Mouse (Mus musculus): ENCODE data around the gene Prkg1.

Prkg1 gene

DNA sequence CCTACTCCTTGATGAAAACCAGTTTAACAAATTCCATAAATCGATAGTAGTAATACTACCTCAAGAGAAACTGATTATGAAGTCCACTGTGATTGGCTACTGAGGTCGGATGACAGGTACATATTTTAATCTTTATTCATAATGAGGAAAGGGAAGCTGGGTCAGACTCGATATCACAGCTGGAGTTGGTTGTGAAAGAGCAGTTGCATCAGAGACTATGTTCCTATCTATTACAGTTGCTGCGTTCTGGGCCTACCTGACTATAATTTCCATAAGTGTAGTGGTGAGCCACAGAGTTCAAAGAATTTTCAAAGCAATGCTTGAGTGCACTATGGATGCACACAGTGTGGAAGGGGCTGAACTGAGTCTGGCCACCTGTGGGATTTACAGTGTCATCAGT lies 114.4 kb downstream of the Prkg1 start:
- no peak for ATAC-seq (ENCODE audit: insufficient number of reproducible peaks, low FRiP score, low TSS enrichment)

DNA sequence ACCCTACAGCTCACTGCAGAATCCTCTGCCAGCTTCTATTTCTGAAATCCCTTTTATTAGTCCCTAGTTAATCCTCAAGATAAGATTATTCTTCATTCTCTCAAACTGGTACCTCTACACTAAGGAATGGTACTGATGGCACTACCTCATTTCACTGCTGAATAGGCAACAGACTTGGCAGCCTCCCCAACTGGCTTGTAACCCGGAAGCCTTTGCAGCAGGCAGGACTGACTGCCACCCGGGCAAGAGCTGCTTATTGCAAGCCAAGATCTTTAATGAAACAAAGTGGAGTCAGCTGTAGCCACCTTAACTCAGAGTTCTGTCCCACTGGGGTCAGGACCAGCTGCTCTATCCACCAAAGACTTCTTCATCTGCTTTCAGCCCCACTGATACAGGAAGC lies 117.3 kb downstream of the Prkg1 start:
- ATAC-seq (ENCODE audit: insufficient number of reproducible peaks, low FRiP score, low TSS enrichment) = no peak

DNA sequence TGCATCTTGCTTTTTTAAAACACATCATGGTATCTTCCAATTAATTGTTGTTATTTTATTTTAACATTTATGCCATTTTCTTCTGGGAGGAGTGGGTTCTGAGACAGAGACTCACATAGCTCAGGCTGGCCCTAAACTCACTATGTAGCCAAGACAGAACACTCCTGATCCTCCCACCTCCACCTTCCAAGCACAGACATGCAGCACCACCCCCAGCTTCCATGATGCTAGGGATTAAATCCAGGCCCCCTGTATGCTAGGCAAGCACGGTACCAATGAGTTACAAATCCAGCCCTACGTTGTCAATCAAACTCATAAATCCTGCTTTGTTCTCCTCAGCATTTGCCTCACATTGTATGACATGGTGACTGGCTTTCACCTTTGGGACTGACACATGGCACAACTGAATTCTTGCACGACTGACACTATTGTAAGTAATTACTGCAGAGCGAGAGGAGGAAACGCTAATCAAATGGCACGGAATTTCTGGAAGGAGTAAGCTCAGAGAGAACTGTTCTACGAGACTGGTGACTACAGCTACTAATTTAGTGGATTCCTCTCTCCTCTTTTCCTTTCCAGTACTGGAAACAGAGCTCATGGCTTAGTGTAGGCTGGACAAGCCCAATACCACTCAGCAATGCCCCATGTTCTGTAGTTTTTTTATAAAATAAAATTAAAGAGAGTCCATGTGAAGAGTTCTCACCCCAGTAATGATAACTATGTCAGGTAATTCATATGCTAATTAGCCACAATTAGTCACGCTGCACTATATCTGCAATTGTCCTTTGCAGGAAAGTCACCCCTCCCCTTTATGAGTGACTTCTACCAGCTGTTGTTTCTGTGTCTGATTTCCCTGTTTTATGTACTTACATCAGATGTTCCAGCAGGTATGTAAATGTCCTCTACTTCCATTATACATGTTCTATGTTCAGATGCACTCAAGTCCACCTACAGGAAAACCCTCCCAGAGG lies 133.6 kb downstream of the Prkg1 start:
- no peak for ATAC-seq (ENCODE audit: insufficient number of reproducible peaks, low FRiP score, low TSS enrichment)

DNA sequence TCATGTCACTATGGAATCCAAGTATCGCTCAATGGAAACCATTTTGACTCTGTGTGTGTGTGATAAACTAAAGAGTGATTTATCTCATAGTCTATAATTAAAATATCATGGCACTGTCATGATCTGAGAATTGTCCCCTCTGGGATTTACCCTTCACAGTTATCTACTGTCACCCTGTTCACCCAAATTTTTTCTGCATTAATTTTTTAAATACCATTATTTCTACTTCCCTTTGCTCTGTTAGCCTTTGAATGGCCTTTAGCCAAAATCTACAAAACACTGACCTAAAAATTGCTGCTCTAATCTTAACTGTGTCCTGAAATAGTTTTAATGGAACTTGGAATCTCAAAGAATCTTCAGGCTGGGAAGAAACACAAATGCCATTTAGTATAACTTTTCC lies 143.1 kb downstream of the Prkg1 start:
- ATAC-seq (ENCODE audit: insufficient number of reproducible peaks, low FRiP score, low TSS enrichment) = no peak

DNA sequence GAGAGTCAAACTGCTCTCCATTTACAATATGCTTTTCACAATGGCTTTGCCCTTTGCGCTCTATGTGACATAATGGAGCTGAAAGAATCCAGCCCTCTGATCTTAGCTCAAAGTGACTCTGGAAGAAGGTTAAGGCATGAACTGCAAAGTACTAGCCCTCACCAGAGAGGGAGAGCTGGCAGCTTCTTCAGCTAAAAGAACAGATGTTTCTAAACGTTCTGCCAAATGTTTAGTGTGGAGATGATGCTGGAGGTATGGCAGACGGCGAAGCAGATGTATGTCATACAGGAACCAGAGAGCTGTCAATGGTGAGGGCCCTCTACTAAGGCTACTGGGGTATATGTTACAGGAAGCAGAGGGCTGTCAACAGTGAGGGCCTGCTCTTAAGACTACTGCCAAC lies 148.0 kb downstream of the Prkg1 start:
- ATAC-seq (ENCODE audit: insufficient number of reproducible peaks, low FRiP score, low TSS enrichment) = no peak

DNA sequence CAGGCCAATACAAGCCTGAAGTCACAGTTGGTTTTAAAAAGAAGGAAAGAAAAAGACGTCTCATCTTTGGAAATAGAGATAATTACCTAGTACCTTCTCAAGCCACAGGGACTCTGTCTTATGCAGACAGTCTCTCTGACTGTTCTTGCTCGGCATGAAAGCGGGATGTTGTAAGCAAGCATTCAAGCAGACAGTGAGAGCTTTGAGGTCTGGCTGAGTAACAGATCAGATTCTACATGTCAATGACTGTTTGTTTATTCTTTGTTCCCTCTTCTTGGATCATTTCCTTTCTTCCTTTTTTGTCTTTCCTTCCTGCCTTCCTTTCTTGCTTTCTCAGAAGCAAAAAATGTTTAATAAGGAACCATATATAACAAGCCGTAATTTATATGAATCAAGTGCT lies 148.7 kb downstream of the Prkg1 start:
- ATAC-seq (ENCODE audit: insufficient number of reproducible peaks, low FRiP score, low TSS enrichment) = no peak

DNA sequence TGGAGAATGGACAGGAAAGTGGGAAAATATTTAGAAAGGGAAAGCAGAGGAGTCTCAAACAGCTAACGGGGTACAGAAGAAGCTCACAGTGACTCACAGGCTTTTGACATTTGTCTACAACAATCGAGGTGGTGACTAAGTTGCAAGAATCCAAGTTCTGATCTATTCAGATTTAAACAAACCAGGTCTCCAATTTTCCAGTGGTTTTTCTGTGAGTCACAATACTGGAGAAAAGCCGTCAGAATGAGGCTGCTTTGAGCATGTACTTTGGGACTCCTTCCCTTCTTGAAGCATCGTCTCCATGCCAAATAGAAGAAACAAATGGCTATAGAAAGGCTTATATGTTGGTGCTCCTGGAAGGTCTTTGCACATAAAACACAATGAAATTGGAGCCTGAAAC lies 151.7 kb downstream of the Prkg1 start:
- no peak for ATAC-seq (ENCODE audit: insufficient number of reproducible peaks, low FRiP score, low TSS enrichment)

DNA sequence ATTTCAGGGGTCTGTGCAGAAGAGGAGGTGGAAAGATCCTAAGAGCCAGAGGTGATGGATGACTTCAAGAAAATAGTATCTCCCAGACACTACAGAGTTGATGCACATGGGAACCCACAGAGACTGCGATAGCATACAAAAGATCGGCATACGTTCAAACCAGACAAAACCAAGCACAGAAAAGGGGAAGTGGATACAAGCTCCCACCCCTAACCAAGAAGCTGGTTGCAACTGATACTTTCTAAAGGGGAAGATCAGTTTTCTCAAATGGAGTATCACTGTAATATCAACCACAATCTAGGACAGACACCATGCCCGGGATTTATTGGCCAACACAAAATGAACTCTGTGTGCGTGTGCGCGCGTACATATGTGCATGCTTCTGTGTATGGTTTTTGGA lies 162.3 kb downstream of the Prkg1 start:
- no peak for ATAC-seq (ENCODE audit: insufficient number of reproducible peaks, low FRiP score, low TSS enrichment)

DNA sequence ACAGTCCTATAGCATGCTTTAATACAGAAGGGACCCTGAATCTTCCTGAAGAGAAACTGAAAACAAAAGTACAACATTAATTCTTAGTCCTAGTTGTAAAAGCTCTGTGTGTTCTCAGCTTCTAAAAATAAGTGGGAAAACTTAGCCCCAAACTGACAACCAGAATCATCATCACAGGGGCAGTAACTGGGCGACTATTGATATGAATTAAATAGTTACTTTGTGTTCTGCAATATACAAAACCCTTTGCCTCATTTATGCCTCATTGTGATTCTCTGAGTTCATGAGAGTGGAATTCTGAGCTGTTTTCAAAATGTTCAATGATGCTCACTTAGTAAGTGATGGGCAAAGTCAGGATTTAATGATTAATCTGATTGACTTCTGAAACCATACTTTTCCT lies 170.8 kb downstream of the Prkg1 start:
- no peak for ATAC-seq (ENCODE audit: insufficient number of reproducible peaks, low FRiP score, low TSS enrichment)

DNA sequence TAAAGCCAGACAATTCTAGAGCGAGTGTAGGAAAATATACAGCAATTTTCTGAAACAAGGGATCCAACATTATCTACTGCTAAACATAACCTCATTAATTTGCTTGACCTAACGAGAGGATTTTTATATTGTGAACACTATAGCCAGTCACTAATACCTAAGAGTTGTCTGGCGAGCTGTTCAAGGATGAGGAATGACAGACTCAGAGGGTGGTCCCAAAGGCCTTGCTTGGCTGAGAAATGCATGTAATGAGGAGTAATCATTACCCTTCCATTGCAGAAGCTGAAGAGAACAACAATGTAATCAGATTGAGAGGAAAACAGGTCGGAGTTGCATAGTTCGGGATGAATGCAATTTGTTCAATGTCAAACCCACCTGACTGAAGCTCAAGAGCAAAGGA lies 174.1 kb downstream of the Prkg1 start:
- ATAC-seq (ENCODE audit: insufficient number of reproducible peaks, low FRiP score, low TSS enrichment) = no peak

DNA sequence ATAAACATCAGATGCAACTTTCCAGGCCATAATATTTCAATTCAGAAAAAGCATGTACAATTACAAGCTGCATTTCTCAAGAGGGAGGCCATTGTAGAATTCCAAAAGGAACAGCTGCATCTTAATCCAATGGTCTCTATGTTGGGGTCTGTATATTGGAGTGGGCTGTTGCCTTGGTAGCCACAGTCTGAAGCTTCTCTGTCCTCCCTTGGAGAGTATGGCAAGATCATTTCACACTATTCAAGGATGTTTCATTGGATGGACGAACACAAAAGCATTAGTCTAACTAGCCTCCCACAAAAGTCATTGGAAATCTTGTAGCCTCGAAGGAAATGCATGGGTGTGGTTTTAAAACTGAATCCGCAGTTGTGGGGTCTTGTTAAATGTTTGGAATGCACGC lies 187.7 kb downstream of the Prkg1 start:
- ATAC-seq (ENCODE audit: insufficient number of reproducible peaks, low FRiP score, low TSS enrichment) = no peak

DNA sequence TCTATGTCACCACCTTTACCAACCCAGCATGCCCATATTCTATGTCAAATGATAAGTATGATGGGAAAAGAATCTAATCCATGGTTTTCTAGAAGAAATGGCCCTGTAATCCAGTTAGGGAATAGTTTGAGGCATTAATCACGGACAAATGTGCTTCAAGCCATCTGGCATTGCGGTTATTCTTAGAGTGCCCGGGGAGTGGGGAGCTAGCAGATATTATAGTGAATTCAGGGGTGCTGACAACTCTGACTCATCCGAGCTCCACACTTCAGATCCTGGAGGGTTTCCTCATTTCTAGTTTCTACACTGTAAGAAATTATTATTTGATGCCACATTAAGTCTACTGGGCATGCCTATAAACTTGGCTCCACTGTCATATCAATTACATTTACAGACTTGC lies 200.5 kb downstream of the Prkg1 start:
- no peak for ATAC-seq (ENCODE audit: insufficient number of reproducible peaks, low FRiP score, low TSS enrichment)

DNA sequence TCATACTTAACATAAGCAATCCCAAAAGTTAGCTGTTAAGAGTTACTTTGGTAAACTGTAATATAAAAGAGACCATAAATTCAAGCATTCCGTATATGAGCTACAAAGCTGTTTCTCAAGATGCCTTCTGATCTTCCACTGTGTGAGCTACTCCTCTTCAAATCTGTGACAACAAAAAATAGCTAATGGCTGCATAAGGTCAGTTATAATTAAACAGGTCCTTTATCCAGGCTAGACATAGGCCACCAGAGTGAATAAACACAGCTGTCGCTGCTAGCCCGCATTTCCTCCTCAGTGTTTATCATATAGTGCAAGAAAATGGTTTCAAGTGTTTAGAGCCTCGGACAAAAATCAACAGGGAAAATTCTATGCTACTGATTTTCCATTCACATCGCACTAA lies 218.8 kb downstream of the Prkg1 start:
- no peak for ATAC-seq (ENCODE audit: insufficient number of reproducible peaks, low FRiP score, low TSS enrichment)

DNA sequence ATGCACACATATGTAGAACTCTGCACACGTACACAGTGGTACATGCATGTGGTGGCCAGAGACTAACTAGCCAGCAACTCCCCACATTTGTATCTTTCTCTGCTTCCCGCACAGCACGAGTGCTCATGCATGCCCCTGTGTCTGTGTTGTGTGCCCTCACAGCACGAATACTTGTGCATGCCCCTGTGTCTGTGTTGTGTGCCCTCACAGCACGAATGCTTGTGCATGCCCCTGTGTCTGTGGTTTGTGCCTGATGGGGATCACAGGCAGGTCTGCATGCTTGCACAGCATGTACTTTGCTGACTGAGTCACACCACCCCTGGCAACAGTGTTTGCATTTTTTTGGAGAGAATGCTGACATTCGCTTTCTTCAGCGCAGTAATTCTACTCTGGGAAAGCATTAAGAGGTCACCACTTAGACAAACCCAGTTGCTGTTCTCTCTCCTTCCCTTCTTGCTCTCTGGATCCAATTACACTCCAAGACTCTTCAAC lies 233.5 kb downstream of the Prkg1 start:
- no peak for ATAC-seq (ENCODE audit: insufficient number of reproducible peaks, low FRiP score, low TSS enrichment)

DNA sequence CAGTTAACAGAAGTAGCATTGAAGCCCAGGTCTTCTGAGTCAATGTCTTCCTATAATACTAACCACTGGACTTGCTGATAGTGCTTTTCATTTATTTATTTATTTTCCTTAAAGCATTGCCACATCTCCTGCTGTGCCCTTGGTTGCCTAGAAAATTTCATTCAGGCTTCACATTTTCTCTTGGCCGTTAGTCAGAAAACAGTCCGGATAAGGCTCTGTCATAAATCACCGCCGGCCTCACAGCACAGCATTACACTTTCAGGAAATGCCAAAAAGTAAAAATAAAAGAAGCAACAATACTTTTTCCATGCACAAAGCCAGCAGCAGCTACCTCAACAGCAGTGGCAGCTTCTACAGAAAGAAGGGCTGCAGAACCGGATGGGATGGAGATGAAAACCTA lies 234.2 kb downstream of the Prkg1 start:
- ATAC-seq (ENCODE audit: insufficient number of reproducible peaks, low FRiP score, low TSS enrichment) = no peak

DNA sequence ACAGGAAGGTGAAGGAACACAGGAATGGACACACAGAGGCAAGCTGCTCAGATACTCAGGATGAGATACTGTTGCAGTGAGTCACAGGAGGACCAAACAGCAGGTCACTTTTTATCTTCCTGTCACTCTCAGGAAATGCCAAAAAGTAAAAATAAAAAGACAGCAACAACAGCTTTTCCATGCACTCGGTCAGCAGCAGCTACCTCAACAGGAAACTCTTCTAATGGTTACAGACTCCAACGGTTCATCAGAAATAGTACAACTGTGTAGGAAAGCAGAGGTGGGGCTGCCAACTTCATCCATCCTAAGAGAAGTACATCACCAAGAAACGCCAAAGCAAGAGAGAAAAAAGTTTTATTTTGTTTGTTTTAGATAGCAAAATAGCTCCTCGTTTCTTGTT lies 234.9 kb downstream of the Prkg1 start:
- no peak for ATAC-seq (ENCODE audit: insufficient number of reproducible peaks, low FRiP score, low TSS enrichment)

DNA sequence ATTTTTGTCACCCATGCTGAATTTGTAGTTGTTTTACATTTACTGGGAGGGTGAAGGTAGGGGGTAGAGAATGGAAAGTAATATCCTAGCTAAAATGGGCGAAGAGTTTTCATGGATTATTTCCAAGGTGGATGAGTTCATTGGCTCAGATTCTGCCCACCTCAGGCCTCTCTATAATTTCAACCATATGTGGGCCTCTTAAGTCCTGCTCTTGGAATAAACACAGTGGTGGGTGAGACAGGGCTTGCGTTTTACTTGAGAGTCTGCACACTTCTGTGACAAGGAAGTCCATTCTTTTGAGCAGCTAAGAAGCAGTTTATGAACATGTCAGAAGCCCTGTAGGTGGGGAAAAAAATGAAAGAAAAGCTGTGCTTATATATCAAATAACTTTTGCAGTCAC lies 250.3 kb downstream of the Prkg1 start:
- no peak for ATAC-seq (ENCODE audit: insufficient number of reproducible peaks, low FRiP score, low TSS enrichment)

DNA sequence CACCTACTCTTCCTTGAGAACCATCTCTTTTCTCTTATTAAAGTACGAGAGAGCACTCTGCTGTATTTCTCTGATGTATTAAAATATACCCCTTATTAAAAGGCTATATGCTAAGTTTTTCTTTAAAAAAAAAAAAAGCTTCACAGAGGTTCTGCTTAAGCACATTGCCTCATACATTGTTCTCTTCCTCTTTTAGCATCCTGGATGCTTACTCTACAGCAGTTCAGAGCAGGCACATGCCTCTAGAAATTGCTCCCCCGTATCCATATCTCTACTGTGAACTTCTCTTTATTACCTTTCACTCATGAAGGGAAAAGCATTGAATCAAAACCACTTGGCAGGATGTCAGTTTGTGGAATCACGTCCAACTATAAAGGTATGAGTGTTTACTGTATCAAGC lies 257.0 kb downstream of the Prkg1 start:
- ATAC-seq (ENCODE audit: insufficient number of reproducible peaks, low FRiP score, low TSS enrichment) = no peak

DNA sequence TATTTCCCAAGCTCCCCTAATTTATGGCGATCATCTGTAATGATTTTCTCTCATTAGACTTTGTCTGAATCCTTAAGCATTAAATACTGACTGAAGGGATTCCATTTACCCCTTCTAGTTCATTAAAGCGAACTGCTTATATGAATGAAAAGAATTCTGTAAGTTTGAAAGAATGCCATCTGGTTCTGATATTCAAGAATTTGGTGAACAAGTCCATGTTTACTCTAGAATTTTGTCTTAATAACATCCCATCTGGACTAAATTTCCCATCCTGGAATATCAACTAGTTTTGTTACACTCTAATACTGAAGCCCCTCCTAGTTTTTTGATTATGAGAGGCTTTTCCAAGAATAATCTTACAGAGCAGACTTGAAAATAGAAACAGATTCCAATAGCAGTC lies 258.5 kb downstream of the Prkg1 start:
- ATAC-seq (ENCODE audit: insufficient number of reproducible peaks, low FRiP score, low TSS enrichment) = no peak

DNA sequence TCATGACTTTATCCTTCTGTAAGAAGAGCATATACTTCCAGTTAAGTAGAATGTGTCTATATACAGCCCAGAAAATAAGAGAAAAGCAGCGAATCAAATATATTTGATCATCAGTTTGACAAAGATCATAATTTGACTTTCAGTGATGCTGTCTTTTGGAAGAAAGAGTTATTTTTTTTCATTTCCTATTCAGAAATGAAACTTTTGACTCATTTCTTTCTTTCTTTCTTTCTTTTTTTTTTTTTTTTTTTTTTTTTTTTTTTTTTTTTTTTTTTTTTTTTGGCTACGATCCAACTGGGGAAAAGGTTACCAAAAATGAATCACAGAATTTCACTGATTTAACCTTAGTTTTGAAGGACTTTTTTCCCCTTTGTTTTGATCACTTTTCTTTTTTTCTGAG lies 259.8 kb downstream of the Prkg1 start:
- ATAC-seq (ENCODE audit: insufficient number of reproducible peaks, low FRiP score, low TSS enrichment) = no peak

DNA sequence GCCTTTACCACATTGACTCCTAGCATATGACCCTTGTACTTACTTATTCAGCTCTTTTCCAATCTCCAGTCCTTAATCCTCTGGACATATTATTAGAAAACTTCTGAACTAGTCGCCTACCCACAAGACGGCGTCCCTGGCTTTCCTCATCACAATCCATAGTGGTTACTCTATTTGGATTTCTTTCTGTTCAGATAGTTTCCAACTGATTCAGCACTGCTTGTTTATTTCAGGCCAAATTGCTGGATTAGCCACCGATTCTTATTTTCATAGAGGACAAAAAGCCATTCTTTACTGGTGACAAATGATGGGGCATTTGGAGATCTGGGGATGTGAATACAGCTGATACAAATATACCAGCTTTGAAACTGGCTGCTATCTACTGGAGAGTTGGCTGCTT lies 267.4 kb downstream of the Prkg1 start:
- ATAC-seq (ENCODE audit: insufficient number of reproducible peaks, low FRiP score, low TSS enrichment) = no peak

DNA sequence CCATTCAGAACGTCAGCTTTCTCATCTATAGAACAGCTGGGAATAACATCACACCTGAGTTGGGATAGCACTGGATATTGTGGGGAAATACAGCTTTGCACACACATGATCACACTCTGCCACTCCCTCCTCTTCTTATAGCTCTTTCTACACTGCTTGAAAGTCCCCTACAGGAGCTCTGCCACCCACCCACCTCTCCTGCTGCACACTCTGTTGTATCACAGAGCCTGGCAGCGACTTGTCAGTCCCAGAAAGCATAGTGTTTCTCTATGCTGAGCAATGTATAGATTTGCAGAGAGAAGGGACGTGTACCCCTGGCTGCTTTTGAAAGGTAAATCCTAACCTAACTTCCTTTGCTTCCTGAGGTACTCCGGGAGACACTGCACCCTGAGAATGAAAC lies 275.2 kb downstream of the Prkg1 start:
- no peak for ATAC-seq (ENCODE audit: insufficient number of reproducible peaks, low FRiP score, low TSS enrichment)

Measured in cerebellum, adult (tissue).